Mouse (Mus musculus) ES-Bruce4 (cell line): ENCODE data around the gene Gria2. TPM values are rescaled to one million over a fixed set of nuclear protein-coding genes. Genes with fewer than 3 reads are reported as not detected.

Source experiments
- H3K27ac ChIP-seq: 2 replicates; pipeline ENCODE4 v1.5.1; 2012; ENCODE audit warnings: low read length, inconsistent platforms; ENCODE audit not compliant: insufficient read depth
- H3K27me3 ChIP-seq: 2 replicates; pipeline ENCODE4 v1.6.1; 2012; ENCODE audit warnings: mild to moderate bottlenecking, low read length, inconsistent platforms; ENCODE audit not compliant: control insufficient read depth, poor library complexity, insufficient read depth, severe bottlenecking
- H3K36me3 ChIP-seq: 2 replicates; pipeline ENCODE4 v1.6.1; 2012; ENCODE audit warnings: inconsistent platforms, mild to moderate bottlenecking, low read length, moderate library complexity; ENCODE audit not compliant: control insufficient read depth, poor library complexity, insufficient read depth, severe bottlenecking
- H3K4me1 ChIP-seq: one replicate; pipeline ENCODE4 v1.8.1; 2011; ENCODE audit warnings: low read length; ENCODE audit not compliant: control insufficient read depth, insufficient read depth
- H3K4me3 ChIP-seq: 2 replicates; pipeline ENCODE4 v1.5.1; 2011; ENCODE audit warnings: low read depth, mild to moderate bottlenecking, low read length
- H3K9ac ChIP-seq: 2 replicates; pipeline ENCODE4 v1.6.1; 2012; ENCODE audit warnings: low read depth, mild to moderate bottlenecking, inconsistent platforms; ENCODE audit not compliant: poor library complexity, severe bottlenecking
- H3K9me3 ChIP-seq: replicated peaks from 2 replicates; pipeline ENCODE4 v1.6.1; 2012; ENCODE audit warnings: mild to moderate bottlenecking, low read length, inconsistent platforms; ENCODE audit not compliant: control insufficient read depth, poor library complexity, insufficient read depth, severe bottlenecking
- CTCF ChIP-seq: IDR thresholded peaks from one replicate; pipeline ENCODE4 v1.8.1; 2011; ENCODE audit warnings: low read depth, low read length
- EP300 ChIP-seq: IDR thresholded peaks from 2 replicates; pipeline ENCODE4 v1.6.1; 2011; ENCODE audit warnings: low read depth, low read length; ENCODE audit not compliant: insufficient read depth
- POLR2A ChIP-seq: IDR thresholded peaks from one replicate; pipeline ENCODE4 v1.8.1; 2011; ENCODE audit warnings: low read length; ENCODE audit not compliant: insufficient read depth
- polyA plus RNA-seq: library from polyadenylated mRNA; stranded (reverse); fragments of >200 nt; gene quantifications from 2 replicates; pipeline ENCODE4 v1.2.4, GENCODE M21; 2011; ENCODE audit warnings: low read depth; ENCODE audit not compliant: missing spikeins, insufficient read depth, insufficient read length

Gene Gria2
- polyA plus RNA-seq, 1 experiment: not detected

DNA sequence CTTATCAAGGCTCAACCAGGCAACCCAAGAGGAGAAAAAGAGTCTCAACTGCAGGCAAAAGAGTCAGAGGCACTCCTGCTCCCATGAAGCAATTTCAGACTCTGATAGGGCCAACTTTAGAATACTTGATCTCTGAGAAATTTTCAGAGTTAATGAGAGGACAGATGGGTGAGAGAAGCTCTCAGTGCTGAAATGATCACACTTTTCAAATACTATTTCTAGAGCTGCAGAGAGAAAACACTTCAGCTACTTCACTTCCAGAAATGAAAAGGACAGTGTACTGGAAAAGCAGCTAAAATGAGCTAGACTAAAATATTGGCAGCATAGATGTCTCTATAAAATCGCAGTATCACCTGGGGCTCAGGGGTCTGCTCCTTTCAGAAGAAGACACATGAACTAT is 16.0 kb upstream of the Gria2 start:
- H3K9me3 ChIP-seq: no peaks in the 10 kb centered on the region
- no peaks in the 10 kb centered on the region for H3K4me1 ChIP-seq
- H3K4me3 ChIP-seq: no peak overlapping the region
- TF ChIP-seq CTCF (no peak), EP300 (no peak), POLR2A (no peak)
- no peaks in the 10 kb centered on the region for H3K36me3 ChIP-seq
- H3K27ac ChIP-seq: no peak overlapping the region
- H3K9ac ChIP-seq: no peak overlapping the region
- no peaks in the 10 kb centered on the region for H3K27me3 ChIP-seq

DNA sequence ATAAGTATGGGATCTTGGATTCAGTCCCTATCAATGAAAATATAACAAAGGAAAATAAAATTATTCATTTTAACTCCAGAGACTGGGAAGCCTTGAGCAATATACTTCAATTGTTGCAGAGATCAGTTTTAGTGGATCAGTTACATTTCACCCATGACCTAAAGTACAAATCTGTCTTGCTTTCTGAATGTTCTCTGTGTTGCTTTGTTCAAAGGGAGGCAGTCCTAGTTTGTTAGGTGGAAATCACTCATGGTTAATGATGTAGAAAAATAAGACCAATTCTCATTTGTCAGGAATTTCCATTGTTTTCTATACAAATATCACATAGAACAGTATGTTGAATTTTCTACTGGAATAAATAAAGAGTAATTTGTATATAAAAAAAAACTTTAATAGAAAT is 11.1 kb upstream of the Gria2 start:
- Histone ChIP-seq H3K9ac (no peak overlapping the region), H3K27ac (no peak overlapping the region), H3K4me3 (no peak overlapping the region), H3K4me1 (no peaks in the 10 kb centered on the region), H3K36me3 (no peaks in the 10 kb centered on the region), H3K9me3 (no peaks in the 10 kb centered on the region), H3K27me3 (no peaks in the 10 kb centered on the region)
- no peak for TF ChIP-seq CTCF
- TF ChIP-seq POLR2A: no peak
- no peak for TF ChIP-seq EP300

DNA sequence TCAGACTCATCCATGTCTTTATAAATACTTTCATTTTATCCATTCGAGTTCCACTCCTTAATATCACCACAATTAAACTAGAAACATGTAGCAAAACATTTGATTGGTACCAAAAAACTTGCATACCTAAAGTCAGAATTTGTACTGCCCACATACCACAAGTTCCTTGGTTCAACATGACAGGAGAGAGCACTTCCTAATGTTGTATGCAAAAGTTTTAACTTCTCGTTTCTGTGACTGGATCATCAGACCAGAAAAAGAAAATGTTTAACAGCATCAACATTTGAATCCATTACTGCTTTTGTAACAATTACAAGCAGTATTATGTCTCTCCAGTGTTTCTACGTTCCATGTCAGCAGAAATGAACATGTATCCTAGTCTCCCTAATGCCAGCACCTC is 9.6 kb upstream of the Gria2 start:
- Histone ChIP-seq H3K36me3 (no peaks in the 10 kb centered on the region), H3K9ac (no peak overlapping the region), H3K9me3 (no peaks in the 10 kb centered on the region), H3K4me3 (no peak overlapping the region), H3K4me1 (no peaks in the 10 kb centered on the region), H3K27ac (no peak overlapping the region), H3K27me3 (no peaks in the 10 kb centered on the region)
- no peak for TF ChIP-seq EP300
- TF ChIP-seq CTCF: no peak
- TF ChIP-seq POLR2A: no peak

DNA sequence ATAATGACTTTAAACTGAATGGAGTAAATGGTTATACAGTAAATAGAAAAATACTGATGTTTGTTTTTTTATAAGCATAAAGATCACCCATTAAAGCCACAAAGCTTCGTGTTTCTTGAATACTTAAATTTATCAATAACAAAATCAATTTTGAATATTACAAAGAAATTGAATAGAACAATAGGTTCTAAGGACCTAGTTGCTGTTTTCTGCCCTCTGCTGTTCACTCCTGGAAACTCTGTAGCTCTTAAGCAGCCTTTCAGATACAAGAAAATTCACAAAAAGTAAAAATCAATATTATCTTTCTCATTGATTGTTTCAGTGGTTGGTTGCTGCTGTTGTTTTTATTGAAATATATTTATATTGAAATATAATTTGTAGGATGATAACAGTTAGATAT is 2.7 kb upstream of the Gria2 start:
- no peak overlapping the region for H3K4me3 ChIP-seq
- no peak overlapping the region for H3K27ac ChIP-seq
- H3K27me3 ChIP-seq: peaks cover 5% of the 10 kb centered on the region
- peaks cover 2% of the 10 kb centered on the region for H3K4me1 ChIP-seq
- no peak overlapping the region for H3K9ac ChIP-seq
- H3K36me3 ChIP-seq: no peaks in the 10 kb centered on the region
- TF ChIP-seq POLR2A (no peak), EP300 (no peak), CTCF (no peak)
- no peaks in the 10 kb centered on the region for H3K9me3 ChIP-seq

DNA sequence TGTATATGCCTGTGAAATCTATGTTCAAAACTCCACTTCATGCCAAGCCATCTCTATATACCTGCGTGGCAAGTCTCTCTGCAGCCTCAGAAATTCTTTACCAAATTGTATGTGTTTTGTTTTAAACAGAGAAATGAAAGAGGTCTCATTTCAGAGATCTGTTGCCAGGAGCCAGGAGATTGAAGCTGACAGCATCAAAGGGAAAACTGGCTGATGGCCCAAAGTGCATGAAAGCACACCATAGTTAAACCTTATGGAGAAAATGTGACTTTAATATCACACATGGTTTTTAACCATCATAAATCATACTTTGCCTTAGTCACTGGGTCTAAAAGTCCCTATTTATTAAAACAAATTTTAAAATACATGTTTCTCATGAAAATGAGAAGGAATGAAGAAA is 1.2 kb upstream of the Gria2 start:
- no peaks in the 10 kb centered on the region for H3K36me3 ChIP-seq
- no peak overlapping the region for H3K27ac ChIP-seq
- H3K9me3 ChIP-seq: no peaks in the 10 kb centered on the region
- peaks cover 5% of the 10 kb centered on the region for H3K27me3 ChIP-seq
- TF ChIP-seq POLR2A (no peak), CTCF (no peak), EP300 (no peak)
- no peak overlapping the region for H3K4me3 ChIP-seq
- no peak overlapping the region for H3K9ac ChIP-seq
- H3K4me1 ChIP-seq: peaks cover 2% of the 10 kb centered on the region

DNA sequence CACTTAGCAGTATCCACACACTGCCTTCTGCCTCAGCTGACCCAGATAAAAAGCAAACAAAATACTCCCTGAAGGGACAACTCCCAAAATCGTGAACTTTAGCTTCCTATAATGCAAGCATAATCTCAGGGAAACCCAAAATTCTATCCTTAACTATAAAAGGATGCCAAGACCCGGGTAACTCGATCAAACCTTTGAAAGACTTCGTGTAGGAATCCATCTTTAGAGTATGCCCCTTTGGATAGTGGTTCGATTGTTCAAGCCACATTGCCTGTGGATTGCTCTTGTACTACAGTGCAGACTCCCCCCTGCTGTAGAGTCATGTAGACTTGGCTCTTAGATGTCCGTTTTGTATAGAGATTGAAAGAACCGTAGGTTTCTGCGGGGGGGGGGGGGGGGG is 576 bp upstream of the Gria2 start:
- no peak overlapping the region for H3K27ac ChIP-seq
- no peaks in the 10 kb centered on the region for H3K36me3 ChIP-seq
- H3K27me3 ChIP-seq: peaks cover 5% of the 10 kb centered on the region
- H3K9me3 ChIP-seq: no peaks in the 10 kb centered on the region
- no peak for TF ChIP-seq EP300
- no peak overlapping the region for H3K4me3 ChIP-seq
- peaks cover 2% of the 10 kb centered on the region for H3K4me1 ChIP-seq
- H3K9ac ChIP-seq: no peak overlapping the region
